Mouse (Mus musculus): ENCODE results near the gene Aplp1.

GRCm38 (mm10) chr7:30474999-30475398, 29.7 kb upstream of the Aplp1 start:
- TF ChIP-seq POLR2A (IDR thresholded peaks at IDR 0.05; ENCODE audit: insufficient read depth, low read length), result no peak
- no peak for TF ChIP-seq EP300 (IDR thresholded peaks at IDR 0.05; ENCODE audit: insufficient read depth, low read depth, low read length)
- no peak for TF ChIP-seq CTCF (IDR thresholded peaks at IDR 0.05; ENCODE audit: low read depth, low read length)
